Mouse (Mus musculus): ENCODE measurements around the gene Tbc1d4.

Gene Tbc1d4

DNA sequence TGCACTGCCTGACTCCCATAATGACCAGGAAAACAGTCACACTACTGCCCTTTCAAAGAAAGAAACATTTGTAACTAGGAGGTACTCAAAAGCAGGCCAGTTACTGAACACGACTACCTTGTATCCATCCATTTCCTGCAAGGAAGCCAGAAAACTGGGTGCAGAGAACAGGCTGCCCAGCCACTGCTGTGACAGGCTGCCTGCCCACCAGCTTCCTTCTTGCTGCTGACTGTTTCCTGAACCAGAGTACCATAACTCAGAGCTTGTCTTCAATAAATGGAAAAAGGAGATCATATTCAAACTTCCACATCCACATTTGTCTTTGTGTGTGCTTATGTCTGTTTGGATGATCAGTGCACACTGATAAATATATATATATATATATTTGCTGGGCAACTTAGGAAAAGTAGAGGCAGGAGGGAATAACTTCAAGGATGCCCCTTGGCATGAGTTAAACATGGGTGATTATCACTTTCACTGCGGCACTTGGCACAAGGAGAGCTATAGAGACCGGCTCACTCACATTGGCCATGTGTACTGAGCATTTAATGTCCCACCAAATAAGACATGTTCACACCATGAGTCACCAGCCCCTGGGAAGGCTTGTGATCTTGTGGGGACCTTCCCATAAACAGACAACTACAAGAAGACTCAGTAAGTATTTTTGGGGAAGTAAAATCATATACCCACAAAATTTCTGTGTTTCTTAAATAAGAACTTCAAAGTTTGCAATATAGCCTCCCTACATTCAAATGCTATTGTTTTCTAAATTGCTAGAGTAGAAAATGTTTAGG lies 105.6 kb downstream of the Tbc1d4 start:
- in situ Hi-C loops (cut with MseI, MboI) = no loop called here

DNA sequence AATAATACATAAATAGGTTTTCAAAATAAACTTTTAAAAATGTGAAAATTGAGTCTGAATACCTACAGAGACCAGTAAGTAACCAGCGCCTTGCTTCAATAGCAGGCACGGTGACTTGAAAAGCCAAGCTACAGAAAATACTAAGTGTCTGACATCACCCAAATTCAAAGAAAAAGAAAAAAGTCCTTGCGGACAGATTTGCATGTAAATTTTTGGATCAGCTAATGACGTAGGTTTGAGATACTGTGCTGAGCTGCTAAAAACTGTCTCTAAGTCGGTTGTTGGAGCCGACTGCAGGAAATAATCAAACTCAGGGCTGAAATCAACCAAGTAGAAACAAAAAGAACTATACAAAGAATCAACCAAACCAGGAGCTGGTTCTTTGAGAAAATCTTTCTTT lies 107.1 kb downstream of the Tbc1d4 start:
- in situ Hi-C loops (cut with MseI, MboI) = no loop called here

DNA sequence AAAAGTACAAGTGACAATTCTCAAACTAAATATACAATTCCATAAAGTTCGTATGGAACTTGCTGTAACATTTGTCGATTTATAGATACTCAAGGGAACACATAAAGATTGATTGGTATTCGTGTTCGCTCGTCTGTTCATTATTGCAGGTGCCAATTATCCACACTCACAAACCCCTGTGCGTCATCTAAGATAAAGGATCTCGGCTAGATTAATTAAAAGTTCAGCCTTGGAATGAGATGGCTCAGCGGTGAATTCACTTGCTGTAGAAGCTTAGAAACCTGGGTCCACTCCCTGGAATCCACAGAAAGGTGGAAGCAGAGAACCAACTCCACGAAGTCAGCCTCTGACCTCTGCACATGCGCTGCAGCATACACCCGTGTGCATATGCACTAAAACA lies 107.5 kb downstream of the Tbc1d4 start:
- in situ Hi-C loops (cut with MseI, MboI) = no loop called here

- in situ Hi-C loops (cut with MseI, MboI) = no loop called here
These were observed 108.2 kb downstream of the Tbc1d4 start for GRCm38 (mm10) chr14:101500826-101501225.

- in situ Hi-C loops (cut with MseI, MboI) = no loop called here
These were observed 109.2 kb downstream of the Tbc1d4 start for GRCm38 (mm10) chr14:101499838-101500237.

DNA sequence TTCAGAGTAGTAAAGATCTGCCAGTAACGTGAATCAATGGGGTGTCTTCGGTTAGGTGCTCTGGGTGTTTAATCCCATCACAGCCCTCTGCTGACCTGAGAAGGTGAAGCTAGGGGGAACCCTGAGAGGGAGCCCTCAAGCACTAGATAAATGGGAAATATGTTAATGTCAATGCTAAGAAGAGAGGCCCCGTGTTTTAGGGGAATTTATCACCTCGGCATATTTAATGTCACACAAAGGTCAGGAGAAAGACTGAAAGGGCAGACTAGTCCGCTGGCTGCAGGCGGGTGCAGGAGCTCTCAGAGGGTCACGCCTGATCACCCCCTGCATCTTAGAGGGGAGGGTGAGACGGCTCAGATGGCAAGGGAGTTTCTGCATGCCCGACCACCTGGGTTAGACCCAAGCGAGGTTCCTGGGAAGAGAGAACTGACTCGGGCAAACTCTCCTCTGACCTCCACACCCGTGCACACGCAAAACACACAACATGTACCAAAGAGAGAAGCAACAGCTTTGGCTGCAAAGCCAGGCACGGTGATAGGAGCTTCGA lies 120.7 kb downstream of the Tbc1d4 start:
- in situ Hi-C loops (cut with MseI, MboI) = no loop called here

GRCm38 (mm10) chr14:101486550-101486949 lies 122.4 kb downstream of the Tbc1d4 start:
- in situ Hi-C loops (cut with MseI, MboI) = no loop called here

DNA sequence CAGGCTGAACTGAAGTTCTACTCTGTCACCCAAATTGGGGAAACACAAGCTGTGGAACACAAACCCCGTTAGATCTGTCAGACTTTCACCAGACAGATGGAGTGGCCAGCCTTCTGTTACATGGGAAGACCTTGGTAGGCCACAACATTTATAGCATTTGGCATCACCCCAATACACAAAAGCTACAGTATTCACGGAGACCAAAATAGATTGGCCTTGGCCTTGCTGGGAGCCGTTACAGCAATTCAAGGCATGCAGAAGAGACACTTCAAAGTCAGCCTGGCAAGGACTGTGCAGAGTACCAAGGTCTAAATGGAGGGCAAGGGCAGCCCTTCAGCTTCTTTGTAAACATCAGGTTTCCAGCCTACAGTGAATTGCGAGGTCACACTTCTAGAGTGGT lies 125.8 kb downstream of the Tbc1d4 start:
- in situ Hi-C loops (cut with MseI, MboI) = no loop called here

DNA sequence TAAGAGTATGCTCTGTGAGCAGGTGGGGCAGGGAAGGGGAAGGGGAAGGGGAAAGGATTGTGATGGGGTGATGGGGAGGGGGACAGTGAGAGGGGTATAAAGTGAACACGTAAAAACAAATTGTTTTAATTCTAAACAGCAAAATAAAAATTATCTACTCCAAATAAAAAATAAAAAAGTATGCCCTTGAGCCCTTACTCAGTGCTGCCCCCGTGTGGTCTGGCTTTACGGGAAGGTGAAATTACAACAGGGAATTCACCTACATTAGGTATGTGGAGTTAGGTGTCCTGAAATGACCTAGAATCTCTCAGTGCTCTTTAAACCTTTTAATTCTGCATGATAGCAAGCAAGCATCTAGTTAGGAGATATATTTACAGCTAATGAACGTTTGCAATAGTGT lies 126.7 kb downstream of the Tbc1d4 start:
- in situ Hi-C loops (cut with MseI, MboI) = no loop called here

DNA sequence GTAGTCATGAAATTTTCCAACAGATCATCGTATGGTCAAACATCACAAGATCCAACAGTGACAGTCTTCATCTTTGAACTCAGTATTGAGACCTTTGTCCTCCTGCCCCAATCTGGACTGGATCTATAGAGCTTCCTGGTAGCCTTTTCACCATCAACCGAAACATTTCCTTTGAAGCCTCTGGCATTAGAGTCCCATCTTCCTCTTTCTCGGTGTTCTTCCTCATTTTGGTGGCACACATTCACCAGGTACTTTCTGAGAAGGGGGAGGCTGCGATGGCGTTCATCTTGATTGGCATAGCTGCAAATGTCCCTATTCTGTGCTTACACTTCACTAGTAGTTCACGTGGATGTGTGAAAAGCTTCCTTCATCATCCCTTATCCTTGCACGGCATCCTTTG lies 127.8 kb downstream of the Tbc1d4 start:
- in situ Hi-C loops (cut with MseI, MboI) = no loop called here

- in situ Hi-C loops (cut with MseI, MboI) = no loop called here
These were observed 128.4 kb downstream of the Tbc1d4 start for GRCm38 (mm10) chr14:101480541-101480940.

GRCm38 (mm10) chr14:101477827-101478220 lies 131.2 kb downstream of the Tbc1d4 start:
- in situ Hi-C loops (cut with MseI, MboI) = no loop called here

GRCm38 (mm10) chr14:101477081-101477826 lies 131.7 kb downstream of the Tbc1d4 start:
- in situ Hi-C loops (cut with MseI, MboI) = no loop called here

- in situ Hi-C loops (cut with MseI, MboI) = no loop called here
These were observed 139.4 kb downstream of the Tbc1d4 start for GRCm38 (mm10) chr14:101469475-101470093.

- in situ Hi-C loops (cut with MseI, MboI) = no loop called here
These were observed 140.8 kb downstream of the Tbc1d4 start for GRCm38 (mm10) chr14:101468143-101468542.

DNA sequence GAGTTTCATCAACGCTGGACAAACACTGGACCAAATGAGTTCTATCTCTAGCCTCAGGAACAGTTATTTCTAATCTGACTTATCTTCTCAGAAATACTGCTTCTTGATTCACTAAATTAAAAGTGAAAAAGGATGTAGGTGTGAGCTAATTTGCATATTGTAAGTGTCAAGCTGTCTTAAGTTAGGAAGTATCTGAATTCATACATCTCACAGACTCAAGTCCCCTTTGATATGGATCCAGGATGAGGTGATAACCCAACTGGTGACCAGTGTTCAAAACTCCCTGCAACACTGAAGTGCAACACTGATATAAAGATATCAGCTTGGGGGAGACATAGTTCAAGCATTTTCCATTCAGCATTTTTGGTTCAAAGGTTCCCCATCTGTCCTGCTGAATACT lies 141.5 kb downstream of the Tbc1d4 start:
- in situ Hi-C loops (cut with MseI, MboI) = no loop called here

DNA sequence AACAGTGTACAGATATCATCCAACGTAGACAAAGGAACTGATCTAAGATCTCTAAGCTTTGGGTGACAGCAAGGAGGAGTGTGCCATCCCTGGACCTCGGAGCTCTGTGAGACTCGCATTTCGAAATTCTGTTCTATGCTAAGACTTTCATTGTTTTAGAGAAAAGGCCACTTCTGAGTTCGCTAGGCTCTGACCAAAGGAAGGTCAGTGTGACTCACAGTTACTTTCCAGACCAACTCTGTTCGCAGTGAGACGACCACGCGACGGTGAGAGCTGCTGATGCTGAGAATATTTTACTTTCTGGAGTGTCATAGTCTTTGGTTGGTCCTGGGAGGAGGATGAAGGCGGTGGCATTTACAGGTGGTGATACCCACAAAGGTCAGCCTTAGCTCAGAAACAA lies 142.5 kb downstream of the Tbc1d4 start:
- in situ Hi-C loops (cut with MseI, MboI) = no loop called here

DNA sequence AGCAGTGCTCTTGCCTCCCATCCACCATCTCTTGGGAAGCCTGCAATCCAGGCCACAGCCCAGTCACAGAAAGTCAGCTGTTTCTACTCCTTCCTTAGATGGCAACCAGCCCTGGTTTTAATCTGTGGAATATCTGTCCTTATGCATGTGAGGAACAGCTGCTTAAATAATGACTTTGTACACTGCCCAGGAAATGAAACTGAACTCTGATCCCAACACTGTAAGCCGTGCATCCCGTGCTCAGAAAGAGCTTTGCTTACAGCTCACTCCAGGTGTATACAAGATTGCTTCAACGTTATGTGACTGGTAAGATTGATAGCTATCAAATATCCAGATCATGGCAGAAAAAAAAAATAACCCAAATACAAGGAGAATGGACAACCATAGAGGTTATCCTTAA lies 143.1 kb downstream of the Tbc1d4 start:
- in situ Hi-C loops (cut with MseI, MboI) = no loop called here

GRCm38 (mm10) chr14:101460768-101461167 lies 148.2 kb downstream of the Tbc1d4 start:
- in situ Hi-C loops (cut with MseI, MboI) = no loop called here

DNA sequence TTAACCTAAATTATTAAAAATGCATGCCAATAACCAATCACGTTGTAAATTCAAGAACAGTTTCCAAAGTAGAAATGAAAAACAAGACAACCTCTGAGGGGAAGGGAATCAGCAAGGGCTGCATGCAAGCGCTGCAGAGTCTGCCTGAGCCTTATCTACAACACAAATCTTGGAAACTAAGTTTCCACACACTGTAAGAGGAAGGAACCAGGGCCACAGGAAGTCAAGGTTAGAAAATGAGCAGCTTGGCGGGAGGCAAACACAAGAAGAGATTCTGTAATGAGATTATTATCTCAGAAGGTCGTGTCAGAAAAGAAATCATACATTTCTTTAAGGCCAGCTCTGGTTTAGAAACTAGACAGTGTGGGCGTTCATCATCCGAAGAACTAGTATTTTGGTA lies 156.1 kb downstream of the Tbc1d4 start:
- in situ Hi-C loops (cut with MseI, MboI) = no loop called here

GRCm38 (mm10) chr14:101447857-101448256 lies 161.1 kb downstream of the Tbc1d4 start:
- in situ Hi-C loops (cut with MseI, MboI) = no loop called here

DNA sequence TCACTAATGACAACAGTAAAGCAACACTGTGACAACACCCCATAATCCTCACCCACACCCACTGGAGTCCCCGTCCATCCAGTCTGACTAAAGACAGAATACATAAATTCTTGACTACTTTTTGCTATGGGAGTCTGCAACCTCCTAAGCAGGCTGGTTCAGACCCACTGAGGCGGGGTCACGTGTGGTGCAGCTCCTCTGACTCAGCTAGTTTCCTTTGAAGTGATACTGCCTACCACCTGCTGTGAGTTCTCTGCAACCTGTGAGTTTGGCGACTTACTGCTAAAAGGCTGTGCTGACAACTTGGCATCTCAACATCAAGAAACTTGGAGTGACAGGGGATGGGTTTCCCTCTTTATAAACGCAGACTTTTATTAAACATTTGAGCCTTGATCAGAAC lies 163.8 kb downstream of the Tbc1d4 start:
- in situ Hi-C loops (cut with MseI, MboI) = no loop called here
